Mouse (Mus musculus) heart, adult 9 months (tissue): ENCODE measurements around the gene Gm27021.
A peak's percentile ranks its signal among the peaks of the same experiment; 100 is the strongest.

Experiments used
- DNase-seq, 2 experiments: peaks; one replicate each; pipeline ENCODE4 v3.0.0; 2022; ENCODE audit warnings: low spot score in 2 of 2

Gm27021 gene

DNA sequence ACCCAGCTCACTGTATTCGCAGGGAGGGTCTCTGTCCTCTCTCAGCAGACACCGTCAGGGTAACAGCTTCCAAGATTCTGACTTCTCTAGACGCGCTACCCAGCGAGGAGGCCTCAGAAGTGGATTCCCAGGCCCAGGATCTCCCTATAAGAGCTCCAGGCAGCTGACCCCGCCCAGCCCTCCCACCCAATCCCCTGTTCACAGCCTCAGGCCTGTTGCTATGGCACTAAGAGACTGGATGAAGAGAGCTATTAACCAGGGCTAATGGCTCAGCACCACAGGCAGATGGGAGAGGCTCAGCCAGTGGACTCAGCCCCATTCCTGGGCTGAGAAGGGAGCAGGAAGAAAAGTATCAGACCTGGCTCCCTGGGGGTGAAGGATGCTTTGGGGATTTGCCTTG lies 65.2 kb downstream of the Gm27021 start:
- no peak for DNase-seq

GRCm38 (mm10) chr8:120599504-120599903 lies 68.4 kb downstream of the Gm27021 start:
- peak; percentile 52 to 78 for DNase-seq

DNA sequence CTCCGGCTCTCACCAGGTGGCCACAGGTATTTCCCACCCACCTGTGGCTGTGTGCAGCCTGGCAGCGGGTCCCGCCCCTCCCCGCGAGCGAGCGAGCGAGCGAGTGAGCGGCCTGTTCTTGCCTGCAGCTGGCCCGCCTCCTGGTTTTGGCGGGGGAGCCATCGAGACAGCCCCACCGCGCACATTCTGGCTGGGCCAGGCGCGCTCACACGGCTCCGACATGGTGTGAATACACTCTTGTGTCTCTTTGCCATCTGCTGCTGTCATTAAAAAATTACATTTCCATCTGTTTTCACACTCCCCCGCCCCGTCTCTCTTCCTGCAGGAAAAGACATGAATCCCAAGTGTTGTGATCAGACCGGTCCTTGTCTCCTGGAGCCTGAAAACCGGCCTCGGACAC lies 69.3 kb downstream of the Gm27021 start:
- peak in 1 of 2 experiments; percentile 28 for DNase-seq

GRCm38 (mm10) chr8:120595963-120596362 lies 71.9 kb downstream of the Gm27021 start:
- DNase-seq = peak in 1 of 2 experiments; percentile 35

DNA sequence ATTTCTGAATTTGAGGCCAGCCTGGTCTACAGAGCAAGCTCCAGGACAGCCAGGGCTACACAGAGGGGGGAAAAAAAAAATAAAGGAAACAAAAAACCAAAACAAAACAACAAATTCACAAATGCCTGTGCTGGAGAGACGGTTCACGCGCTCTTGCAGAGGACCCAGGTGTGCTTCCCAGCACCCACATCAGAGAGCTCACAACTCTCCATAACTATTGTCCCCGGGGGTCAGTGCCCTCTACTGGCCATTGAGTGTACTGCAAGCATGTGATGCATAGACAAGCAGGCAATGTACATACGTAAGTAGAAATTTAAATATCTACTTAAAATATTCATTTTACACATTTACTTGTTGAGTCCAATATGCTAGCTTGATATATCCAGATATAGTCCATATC lies 73.3 kb downstream of the Gm27021 start:
- DNase-seq = no peak

- no peak for DNase-seq
These were observed 76.1 kb downstream of the Gm27021 start for GRCm38 (mm10) chr8:120591587-120592292.

DNA sequence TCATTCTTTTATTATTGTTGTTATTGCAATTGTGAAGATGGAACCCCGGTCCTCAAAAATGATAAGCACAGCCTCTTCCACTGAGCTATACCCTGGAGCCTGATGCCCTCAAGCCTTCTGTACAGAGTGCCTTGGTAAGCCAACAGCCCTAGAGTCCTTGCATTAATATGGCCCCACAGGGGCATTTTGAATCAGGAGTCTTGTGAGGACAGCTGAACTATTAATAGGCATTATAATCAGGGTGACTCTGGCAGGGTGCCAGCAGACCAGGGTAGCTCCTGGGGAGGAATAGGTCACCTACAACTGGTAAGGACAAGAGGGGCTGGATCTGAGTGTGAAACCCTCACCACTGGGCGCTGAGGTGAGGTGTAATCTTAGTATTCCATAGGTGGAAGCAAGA lies 78.0 kb downstream of the Gm27021 start:
- DNase-seq = peak; percentile 53 to 70

- DNase-seq = peak; percentile 100
These were observed 78.7 kb downstream of the Gm27021 start, which contains the start of gene Gins2 for GRCm38 (mm10) chr8:120588908-120589771. TSS of gene Gins2 (minus strand) at chr8:120589304.

- peak; percentile 34 to 62 for DNase-seq
These were observed 82.4 kb downstream of the Gm27021 start for GRCm38 (mm10) chr8:120585521-120585920.

DNA sequence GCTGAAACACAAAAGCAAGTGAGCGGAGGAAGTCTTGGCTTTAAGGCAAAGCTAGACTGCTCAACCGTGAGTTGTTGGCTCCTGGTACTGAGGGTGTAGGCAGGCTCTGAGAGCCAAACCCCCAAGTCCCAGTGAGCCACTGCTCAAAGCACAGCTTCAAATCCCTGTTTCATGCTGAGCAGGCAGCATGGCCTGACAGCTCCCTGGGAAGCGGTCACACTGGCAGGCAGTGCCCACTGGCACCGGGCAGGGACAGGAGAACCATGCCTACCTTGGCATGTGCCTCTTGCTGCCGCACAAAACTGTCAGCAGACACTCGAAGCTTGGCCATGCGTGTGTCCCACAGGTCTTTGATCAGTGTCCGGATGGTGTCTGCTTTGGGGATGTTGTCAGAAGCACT lies 86.1 kb downstream of the Gm27021 start:
- peak; percentile 68 to 72 for DNase-seq

GRCm38 (mm10) chr8:120581329-120581728 lies 86.5 kb downstream of the Gm27021 start:
- DNase-seq = no peak

DNA sequence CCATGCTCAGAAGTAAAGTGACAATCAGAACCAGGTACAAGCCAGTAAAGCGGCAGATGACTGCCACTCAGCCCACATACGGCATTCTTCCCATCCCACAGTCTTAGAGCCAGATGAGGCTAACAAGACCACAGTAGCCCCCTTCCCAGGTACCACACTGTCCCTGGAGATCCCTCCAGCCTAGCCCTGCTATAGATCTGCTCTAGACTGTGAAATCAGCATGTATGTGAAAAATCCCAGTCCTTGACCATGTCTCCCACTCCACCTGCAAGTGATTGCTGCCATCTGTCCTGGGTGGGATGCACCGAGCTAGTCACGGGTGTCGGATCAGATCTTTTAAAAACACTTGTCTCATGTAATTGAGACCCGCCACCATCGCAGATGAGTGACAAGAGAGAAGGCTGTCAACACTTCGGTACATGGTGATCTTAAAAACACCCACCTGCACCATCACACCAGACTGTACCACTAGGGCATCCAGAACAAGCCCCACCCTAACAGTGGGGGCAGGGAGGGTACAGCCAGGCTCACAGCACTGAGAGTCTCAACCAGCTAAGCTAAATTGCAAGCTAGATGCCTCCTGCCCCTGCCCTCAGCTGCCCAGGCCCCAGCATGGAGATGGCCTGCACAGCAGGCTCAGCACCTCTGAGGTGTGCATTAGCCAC lies 87.4 kb downstream of the Gm27021 start:
- DNase-seq = no peak

DNA sequence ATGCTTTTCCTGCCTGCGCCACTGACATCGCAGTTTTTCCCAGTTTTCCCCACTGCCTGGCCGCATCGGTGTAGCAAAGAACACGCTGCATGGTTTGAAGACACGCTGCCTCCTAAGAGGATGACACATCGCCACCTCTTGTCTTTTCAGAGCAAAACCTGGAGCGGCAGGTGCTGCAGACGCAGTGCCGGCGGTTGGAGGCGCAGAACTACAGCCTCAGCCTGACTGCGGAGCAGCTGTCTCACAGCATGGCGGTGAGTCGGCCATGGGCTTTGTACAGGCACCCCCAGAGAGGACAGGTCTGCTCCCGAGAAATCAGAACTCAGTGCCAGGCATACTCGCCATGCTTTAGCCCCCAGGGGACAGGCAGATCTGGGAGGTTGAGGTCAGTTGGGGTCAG lies 90.1 kb downstream of the Gm27021 start:
- no peak for DNase-seq

- no peak for DNase-seq
These were observed 92.1 kb downstream of the Gm27021 start for GRCm38 (mm10) chr8:120575801-120576200.

DNA sequence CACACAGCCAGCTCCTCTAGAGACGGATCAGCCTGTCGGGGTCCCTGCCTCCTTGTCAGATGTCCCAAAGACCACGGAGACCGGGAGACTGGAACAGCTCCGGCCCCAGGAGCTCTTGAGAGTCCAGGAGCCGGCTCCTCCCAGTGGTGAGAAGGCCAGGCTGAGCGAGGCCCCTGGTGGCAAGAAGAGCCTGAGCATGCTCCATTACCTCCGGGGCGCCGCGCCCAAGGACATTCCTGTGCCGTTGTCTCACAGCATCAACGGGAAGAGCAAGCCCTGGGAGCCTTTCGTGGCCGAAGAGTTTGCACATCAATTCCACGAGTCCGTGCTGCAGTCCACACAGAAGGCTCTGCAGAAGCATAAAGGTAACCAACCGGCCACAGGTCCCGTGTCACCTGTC lies 92.9 kb downstream of the Gm27021 start:
- DNase-seq = no peak

- no peak for DNase-seq
These were observed 94.0 kb downstream of the Gm27021 start for GRCm38 (mm10) chr8:120573866-120574265.

- DNase-seq = no peak
These were observed 95.3 kb downstream of the Gm27021 start for GRCm38 (mm10) chr8:120572534-120572933.

- DNase-seq = no peak
These were observed 96.3 kb downstream of the Gm27021 start for GRCm38 (mm10) chr8:120571561-120571960.

GRCm38 (mm10) chr8:120569939-120570715 lies 97.8 kb downstream of the Gm27021 start:
- peak in 1 of 2 experiments; percentile 73 for DNase-seq

DNA sequence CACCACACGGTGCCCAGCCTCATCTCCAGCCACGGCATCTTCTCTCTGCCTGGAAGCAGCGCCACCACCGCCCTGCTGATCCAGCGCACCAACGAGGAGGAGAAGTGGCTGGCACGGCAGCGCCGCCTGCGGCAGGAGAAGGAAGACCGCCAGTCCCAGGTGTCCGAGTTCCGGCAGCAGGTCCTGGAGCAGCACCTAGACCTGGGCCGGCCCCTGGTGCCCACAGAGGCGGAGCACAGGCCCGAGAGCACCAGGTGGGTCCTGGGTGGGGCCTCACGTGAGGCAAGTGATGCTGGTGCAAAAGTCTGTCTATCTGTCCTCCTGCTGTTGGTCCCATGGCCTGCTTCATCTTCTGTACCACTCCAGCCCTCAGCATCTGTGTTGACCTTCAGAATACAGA lies 98.8 kb downstream of the Gm27021 start:
- no peak for DNase-seq

GRCm38 (mm10) chr8:120568164-120568798 lies 99.6 kb downstream of the Gm27021 start:
- DNase-seq = no peak
